Mouse (Mus musculus): ENCODE results near the gene Zdhhc7. TPM values are rescaled to one million over a fixed set of nuclear protein-coding genes. Genes with fewer than 3 reads are reported as not detected.

Zdhhc7 gene
- total RNA-seq (2021): 10 to 100 TPM; 30.5 to 31.1 TPM

DNA sequence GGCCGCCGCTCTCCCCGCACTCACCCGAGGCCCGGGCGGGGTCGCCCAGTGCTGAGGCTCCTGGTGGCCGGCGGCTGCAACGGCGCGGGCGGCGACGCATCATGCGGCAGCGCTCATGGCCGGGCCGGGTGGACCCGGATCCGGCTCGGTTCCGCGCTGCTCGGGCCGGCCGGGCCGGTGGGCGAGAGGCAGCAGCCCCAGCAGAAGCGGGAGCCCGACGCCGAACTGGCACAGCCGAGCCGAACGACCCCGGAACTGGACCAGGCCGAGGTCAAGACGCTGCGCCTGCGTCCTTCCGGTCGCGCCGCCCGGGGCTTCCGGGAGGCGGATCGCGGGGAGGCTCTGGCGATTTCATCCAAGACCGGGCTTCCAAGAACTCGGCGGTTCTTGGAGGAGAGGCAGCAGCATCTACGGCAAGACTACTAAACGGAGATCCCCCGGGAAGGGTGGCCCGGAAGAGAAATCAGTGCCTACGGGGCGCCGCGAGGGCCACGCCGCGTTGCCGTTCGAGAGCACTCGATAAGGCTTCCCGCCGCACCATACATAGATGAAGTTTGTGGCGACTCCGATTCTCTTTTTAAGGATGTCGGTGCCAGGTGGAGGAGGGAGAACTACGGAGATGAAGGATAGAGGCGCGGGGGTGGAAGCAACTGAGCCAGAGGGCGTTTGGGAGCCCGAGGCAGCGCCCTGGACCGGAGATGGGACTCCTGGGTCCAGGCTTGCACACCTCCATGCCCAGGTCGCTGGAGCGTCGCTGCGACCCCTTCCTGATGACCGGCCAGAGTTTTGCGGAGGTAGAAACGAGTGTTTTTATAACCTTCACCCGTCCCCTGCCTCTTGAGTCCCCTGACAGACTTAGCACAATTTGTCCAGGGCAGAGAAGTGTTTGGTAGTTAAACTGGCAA is at the start of gene Zdhhc7:
TSS of gene Zdhhc7 (minus strand) at position 415 of the 905 bp plus-strand sequence.
- intact Hi-C loops (cut with DNase I): no loop called here
- DNase-seq: peak; percentile 86 to 91

DNA sequence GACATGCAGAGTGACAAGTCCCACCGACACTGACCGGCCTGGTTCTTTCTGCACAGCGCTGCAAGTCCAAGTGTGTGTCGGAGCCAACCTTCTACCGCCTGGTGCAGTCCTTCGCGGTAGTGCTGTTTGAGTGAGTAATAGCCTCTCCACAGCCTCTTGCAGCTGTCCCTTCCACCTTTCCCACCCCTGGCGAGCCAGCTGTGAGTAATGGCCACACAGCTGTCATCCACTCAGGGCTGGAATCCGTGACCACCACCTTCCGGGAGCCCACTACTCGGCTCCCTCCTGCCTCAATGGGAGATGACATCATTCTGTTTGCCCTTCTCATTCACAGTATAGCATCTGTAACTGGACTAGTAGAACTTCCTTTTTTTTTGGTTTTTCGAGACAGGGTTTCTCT is 48.7 kb upstream of the Zdhhc7 start:
- intact Hi-C loops (cut with DNase I): no loop called here
- no peak for DNase-seq

GRCm38 (mm10) chr8:120146051-120146450 is 44.8 kb upstream of the Zdhhc7 start:
- intact Hi-C loops (cut with DNase I): no loop called here

GRCm38 (mm10) chr8:120144652-120145301 is 43.5 kb upstream of the Zdhhc7 start:
- DNase-seq: no peak
- intact Hi-C loops (cut with DNase I): no loop called here

More at GRCm38 (mm10) chr8:120146051-120146450, 44.8 kb upstream of the Zdhhc7 start:
- no peak for DNase-seq

DNA sequence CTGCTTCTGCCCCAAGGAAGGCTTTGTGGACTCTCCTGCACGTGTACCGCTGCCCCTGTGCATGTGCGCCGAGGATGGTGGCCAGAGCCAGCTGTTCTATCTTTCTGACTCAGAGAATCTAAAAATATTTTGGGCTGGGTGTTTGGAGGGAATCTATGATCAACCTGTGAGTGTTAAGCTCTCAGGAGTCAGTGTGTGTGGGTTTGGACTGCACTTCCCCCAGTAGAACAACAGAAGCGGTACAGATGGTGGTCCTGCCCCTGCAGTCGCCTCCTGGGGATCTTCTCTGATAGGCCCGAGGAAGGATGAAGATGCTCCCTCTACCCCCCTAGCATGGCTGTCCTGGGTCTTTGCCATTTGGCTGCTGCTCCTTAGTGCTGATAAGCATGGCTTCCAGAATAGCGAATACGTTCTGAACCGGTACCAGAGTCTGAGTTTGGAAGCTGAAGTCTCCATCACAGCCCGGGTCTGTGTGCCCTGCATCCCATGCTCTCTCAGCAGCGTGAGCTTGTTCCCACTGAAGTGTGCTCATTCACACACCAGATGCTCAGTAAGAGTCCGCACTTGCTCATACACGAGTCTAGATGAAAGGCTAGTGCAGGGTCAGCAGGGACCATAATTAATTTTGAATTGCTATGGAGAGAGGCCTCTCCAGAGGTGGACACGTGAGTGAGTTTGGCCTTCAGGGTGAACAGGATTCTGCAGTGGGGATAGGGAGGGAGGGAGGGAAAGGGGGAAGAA is 42.8 kb upstream of the Zdhhc7 start:
- no peak for DNase-seq
- intact Hi-C loops (cut with DNase I): no loop called here

GRCm38 (mm10) chr8:120140769-120141168 is 39.5 kb upstream of the Zdhhc7 start:
- DNase-seq: no peak
- intact Hi-C loops (cut with DNase I): no loop called here

- DNase-seq: no peak
- intact Hi-C loops (cut with DNase I): no loop called here
Measured at GRCm38 (mm10) chr8:120138958-120139357, 37.7 kb upstream of the Zdhhc7 start.

DNA sequence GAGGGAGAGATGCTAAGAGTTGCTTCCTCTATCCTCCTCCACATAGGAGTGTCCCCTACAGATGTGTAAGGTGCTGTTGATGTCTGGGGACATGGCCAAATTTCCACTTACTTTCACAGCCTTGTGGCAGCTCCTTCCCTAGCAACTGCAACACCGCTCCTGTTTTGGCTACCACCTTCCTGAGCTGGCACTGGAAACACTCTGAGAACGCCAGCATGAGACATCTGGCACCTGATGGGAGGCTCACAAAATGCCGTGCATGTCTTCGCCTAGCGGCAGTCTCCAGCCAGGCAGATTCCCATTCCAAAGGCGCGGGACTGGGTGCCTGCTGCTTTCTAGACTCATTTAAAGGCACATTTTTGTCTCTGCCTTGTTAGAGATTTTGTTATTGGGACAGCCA is 35.3 kb upstream of the Zdhhc7 start:
- intact Hi-C loops (cut with DNase I): no loop called here
- DNase-seq: peak; percentile 44 to 58

DNA sequence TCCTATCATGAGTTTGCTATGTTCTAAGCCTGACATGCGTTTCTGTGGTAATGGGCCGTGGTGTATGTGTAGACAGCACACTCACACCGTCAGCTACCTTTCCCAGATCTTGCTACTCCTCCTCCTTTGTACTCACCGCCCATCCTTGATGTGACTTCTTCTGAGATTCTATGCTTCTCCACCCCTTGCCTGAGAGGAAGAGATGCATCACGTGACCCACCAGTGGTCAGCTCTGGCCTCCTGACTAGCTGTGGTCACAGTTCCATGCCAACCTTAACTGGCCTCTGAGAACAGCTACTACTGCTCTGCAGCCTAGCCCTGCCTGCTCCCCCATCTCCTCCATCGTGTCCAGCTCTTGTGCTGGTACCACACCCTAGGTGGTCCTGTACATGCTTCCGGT is 34.4 kb upstream of the Zdhhc7 start:
- DNase-seq: no peak
- intact Hi-C loops (cut with DNase I): no loop called here

- intact Hi-C loops (cut with DNase I): no loop called here
- DNase-seq: no peak
Measured at GRCm38 (mm10) chr8:120133169-120133568, 31.9 kb upstream of the Zdhhc7 start.

DNA sequence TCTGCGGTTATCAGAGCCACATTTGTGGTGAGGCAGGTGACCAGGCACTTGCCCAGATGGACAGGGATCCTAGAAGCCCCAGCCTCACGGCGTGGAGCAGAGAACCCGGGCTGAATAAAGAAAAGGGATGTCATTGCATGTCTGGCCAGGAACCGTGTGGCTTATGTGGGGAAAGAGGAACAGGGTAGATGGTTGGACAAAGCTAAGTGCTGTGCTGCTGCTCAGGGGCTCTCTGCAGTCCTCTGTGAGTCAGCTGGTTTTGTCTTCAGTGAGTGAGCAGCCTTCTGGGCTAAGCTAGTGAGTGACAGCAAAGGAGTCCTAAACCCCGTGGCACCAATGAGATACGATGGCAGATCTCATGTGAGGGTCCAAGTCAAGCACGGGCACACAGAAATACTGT is 29.9 kb upstream of the Zdhhc7 start:
- intact Hi-C loops (cut with DNase I): no loop called here
- no peak for DNase-seq

DNA sequence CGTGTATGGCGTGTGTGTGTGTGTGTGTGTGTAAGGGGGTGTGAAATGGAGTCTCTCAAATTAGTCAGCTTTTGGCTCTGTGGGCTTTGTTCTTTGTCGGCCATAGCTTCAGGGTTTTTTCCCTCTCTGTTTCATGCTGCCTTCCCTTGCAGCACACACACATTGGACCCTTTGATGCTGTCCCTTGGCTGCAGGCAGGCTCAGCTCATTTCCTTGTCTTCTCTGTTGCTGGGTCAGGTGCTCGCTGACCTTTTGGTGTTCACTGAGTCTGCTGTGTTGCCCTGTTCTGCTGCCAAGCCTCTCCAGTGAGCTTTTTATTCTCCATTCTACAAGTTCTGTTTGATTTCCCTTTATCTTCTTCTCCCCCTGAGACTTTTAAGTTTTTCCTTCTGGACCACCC is 28.3 kb upstream of the Zdhhc7 start:
- DNase-seq: no peak
- intact Hi-C loops (cut with DNase I): no loop called here

- intact Hi-C loops (cut with DNase I): no loop called here
- DNase-seq: no peak
Measured at GRCm38 (mm10) chr8:120126357-120127161, 25.3 kb upstream of the Zdhhc7 start.

- intact Hi-C loops (cut with DNase I): no loop called here
- DNase-seq: no peak
Measured at GRCm38 (mm10) chr8:120124836-120125389, 23.6 kb upstream of the Zdhhc7 start.

GRCm38 (mm10) chr8:120124261-120124660 is 23.0 kb upstream of the Zdhhc7 start:
- DNase-seq: no peak

DNA sequence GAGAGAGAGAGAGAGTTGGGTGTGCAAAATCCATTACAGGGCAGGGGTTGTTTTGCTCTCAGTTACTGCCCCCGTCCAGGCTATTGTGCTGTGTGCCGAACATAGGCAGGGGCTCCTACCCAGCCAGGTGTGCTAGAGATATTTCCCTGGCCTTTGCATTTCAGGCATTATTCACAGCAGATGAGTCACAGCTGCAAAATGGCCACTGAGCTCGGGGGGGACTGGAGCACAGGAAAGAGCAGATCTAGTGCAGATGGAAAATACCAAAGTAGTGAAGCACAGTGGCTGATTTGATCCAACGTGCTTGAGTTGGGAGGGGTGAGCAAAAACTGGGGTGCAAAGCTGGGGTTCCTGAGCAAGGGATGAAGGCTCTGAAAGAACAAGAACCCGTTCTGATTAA is 19.7 kb upstream of the Zdhhc7 start:
- intact Hi-C loops (cut with DNase I): no loop called here
- no peak for DNase-seq

More at GRCm38 (mm10) chr8:120124261-120124660, 23.0 kb upstream of the Zdhhc7 start:
- intact Hi-C loops (cut with DNase I): no loop called here

- intact Hi-C loops (cut with DNase I): no loop called here
- DNase-seq: no peak
Measured at GRCm38 (mm10) chr8:120119931-120120330, 18.6 kb upstream of the Zdhhc7 start.

- no peak for DNase-seq
- intact Hi-C loops (cut with DNase I): no loop called here
Measured at GRCm38 (mm10) chr8:120119429-120119828, 18.1 kb upstream of the Zdhhc7 start.

GRCm38 (mm10) chr8:120118847-120119246 is 17.6 kb upstream of the Zdhhc7 start:
- no peak for DNase-seq
- intact Hi-C loops (cut with DNase I): no loop called here

DNA sequence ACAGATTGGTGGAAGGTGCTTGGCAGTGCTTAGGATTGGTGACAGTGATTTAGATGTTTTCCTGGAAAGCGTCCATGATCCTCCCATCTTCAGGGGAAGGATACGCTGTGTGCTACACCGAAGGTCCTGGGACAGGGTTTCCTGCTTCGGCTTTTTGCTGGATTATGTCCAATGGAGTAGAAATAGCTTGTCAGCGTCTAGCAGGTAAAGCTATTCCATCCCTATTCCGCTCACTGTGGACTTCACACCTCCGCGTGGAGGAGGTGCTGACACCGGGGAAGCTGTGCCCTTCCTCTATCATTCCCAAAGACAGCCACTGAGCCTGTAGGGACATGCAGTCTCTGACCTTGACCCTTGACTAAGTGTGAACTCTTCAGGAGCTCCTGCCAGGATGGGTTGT is 16.9 kb upstream of the Zdhhc7 start:
- intact Hi-C loops (cut with DNase I): no loop called here
- DNase-seq: no peak
